Mouse (Mus musculus) central nervous system, embryonic 11.5 days (tissue): Measurements from ENCODE around the gene Tas2r126. TPM values are rescaled to one million over a fixed set of nuclear protein-coding genes. Genes with fewer than 3 reads are reported as not detected.

Experiments used
- polyA plus RNA-seq: library from polyadenylated mRNA; depleted of rRNA; stranded (reverse); fragments of >200 nt; gene quantifications from 2 replicates; pipeline ENCODE4 v1.2.3, GENCODE M21; 2012; rRNA removed

Gene Tas2r126
- not detected in 2 replicates for polyA plus RNA-seq

DNA sequence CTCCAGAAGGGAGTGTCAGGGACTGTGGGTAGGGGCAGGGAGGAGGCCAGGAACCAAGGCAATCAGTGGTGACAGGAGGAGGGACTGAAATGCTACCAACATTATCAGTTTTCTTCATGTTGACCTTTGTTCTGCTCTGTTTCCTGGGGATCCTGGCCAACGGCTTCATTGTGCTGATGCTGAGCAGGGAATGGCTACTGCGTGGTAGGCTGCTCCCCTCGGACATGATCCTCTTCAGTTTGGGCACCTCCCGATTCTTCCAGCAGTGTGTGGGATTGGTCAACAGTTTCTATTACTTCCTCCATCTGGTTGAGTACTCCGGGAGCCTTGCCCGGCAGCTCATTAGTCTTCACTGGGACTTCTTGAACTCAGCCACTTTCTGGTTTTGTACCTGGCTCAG lies at the start of gene Tas2r126:
TSS of gene Tas2r126 (plus strand) at position 90 of the 400 bp plus-strand sequence.

GRCm38 (mm10) chr6:42399938-42400337 lies 34.4 kb upstream of the Tas2r126 start, which contains the start of gene Tas2r143:
Gene Tas2r143, plus strand, starts transcription at chr6:42400238.

GRCm38 (mm10) chr6:42405134-42405533 lies 29.2 kb upstream of the Tas2r126 start, which contains the start of gene Tas2r135:
Gene Tas2r135, plus strand, starts transcription at chr6:42405434.

DNA sequence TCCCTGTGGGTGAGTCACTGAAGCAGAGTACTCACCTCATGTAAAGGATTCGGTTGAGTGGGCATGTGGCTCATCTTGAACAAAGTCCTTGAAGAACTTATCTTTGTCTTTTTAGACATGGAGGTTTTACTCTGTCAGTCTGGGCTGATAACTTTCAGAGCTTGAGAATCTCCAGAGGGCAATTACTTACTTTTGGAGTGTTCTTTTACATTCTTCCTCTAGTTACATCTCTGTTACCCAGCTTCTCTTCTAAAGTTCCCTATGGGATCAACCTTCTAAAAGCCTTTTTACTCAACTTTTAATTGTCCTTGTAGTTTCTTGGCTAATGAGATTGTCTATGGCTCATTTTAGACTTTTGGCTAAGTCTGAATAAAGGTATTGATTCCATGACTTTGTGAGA lies 30.8 kb downstream of the Tas2r126 start, which contains the start of gene Olfr458:
TSS of gene Olfr458 (minus strand) at position 101 of the 400 bp plus-strand sequence.

GRCm38 (mm10) chr6:42476235-42476634 lies 41.9 kb downstream of the Tas2r126 start, which contains the start of gene Olfr457:
Gene Olfr457, minus strand, starts transcription at chr6:42476335.

Other genes starting within 250 kb of the Tas2r126 start
- not detected in 2 replicates for gene Tas2r144, start 219.2 kb upstream of the Tas2r126 start, polyA plus RNA-seq
- gene Gstk1, start 188.6 kb upstream of the Tas2r126 start, polyA plus RNA-seq: 11.7 and 18.5 TPM in 2 replicates
- gene Tmem139, start 172.6 kb upstream of the Tas2r126 start, polyA plus RNA-seq: 0.35 and 0.87 TPM in 2 replicates
- 79.0 and 114 TPM in 2 replicates for gene Casp2, start 169.6 kb upstream of the Tas2r126 start, polyA plus RNA-seq
- gene Clcn1, start 147.8 kb upstream of the Tas2r126 start, polyA plus RNA-seq: 8.6 and 9.3 TPM in 2 replicates
- gene Fam131b, start 109.9 kb upstream of the Tas2r126 start, polyA plus RNA-seq: 10.4 and 12.3 TPM in 2 replicates
- gene Zyx, start 84.9 kb upstream of the Tas2r126 start, polyA plus RNA-seq: 57.3 and 91.0 TPM in 2 replicates
- gene Epha1, start 61.3 kb upstream of the Tas2r126 start, polyA plus RNA-seq: 1.9 and 3.1 TPM in 2 replicates
- gene Tas2r143, start 34.3 kb upstream of the Tas2r126 start, polyA plus RNA-seq: 0.14 TPM in 1 of 2 replicates, not detected in the other
- 0.09 TPM in 1 of 2 replicates, not detected in the other for gene Tas2r135, start 29.1 kb upstream of the Tas2r126 start, polyA plus RNA-seq
- not detected in 2 replicates for gene Olfr458, start 30.7 kb downstream of the Tas2r126 start, polyA plus RNA-seq
- not detected in 2 replicates for gene Olfr457, start 41.8 kb downstream of the Tas2r126 start, polyA plus RNA-seq
- gene Olfr456, start 52.7 kb downstream of the Tas2r126 start, polyA plus RNA-seq: not detected in 2 replicates
- gene Olfr455, start 113.1 kb downstream of the Tas2r126 start, polyA plus RNA-seq: not detected in 2 replicates
- gene Tcaf3, start 163.2 kb downstream of the Tas2r126 start, polyA plus RNA-seq: not detected in 2 replicates
- 2.9 and 3.8 TPM in 2 replicates for gene Tcaf2, start 210.7 kb downstream of the Tas2r126 start, polyA plus RNA-seq